Mouse (Mus musculus) forebrain, embryonic 13.5 days (tissue): ENCODE results near the gene Rilpl1. TPM values are rescaled to one million over a fixed set of nuclear protein-coding genes. Genes with fewer than 3 reads are reported as not detected.
A peak's percentile ranks its signal among the peaks of the same experiment; 100 is the strongest.

Experiments
- ATAC-seq: fragments of 200-750 bp; cut with Nextera tagmentation; 2 replicates; pipeline ENCODE4 v1.8.0; 2017
- H3K27ac ChIP-seq: fragments of 300-500 bp; sonication (generic); 2 replicates; pipeline ENCODE4 v1.5.1; 2015; ENCODE audit warnings: inconsistent platforms, mild to moderate bottlenecking, moderate library complexity
- H3K27me3 ChIP-seq: fragments of 300-500 bp; sonication (generic); 2 replicates; pipeline ENCODE4 v1.6.1; 2015; ENCODE audit warnings: mild to moderate bottlenecking, inconsistent platforms
- H3K36me3 ChIP-seq: fragments of 300-500 bp; sonication (generic); 2 replicates; pipeline ENCODE4 v1.6.1; 2015; ENCODE audit warnings: mild to moderate bottlenecking, inconsistent platforms; ENCODE audit not compliant: poor library complexity, severe bottlenecking
- H3K4me1 ChIP-seq: fragments of 300-500 bp; sonication (generic); 2 replicates; pipeline ENCODE4 v1.6.1; 2015; ENCODE audit warnings: inconsistent platforms
- H3K4me2 ChIP-seq: fragments of 300-500 bp; sonication (generic); 2 replicates; pipeline ENCODE4 v1.6.1; 2015; ENCODE audit warnings: inconsistent platforms, mild to moderate bottlenecking, moderate library complexity
- H3K4me3 ChIP-seq: fragments of 300-500 bp; sonication (generic); 2 replicates; pipeline ENCODE4 v1.5.1; 2015; ENCODE audit warnings: mild to moderate bottlenecking, inconsistent platforms
- H3K9ac ChIP-seq: fragments of 300-500 bp; sonication (generic); 2 replicates; pipeline ENCODE4 v1.6.1; 2015; ENCODE audit warnings: mild to moderate bottlenecking, inconsistent platforms
- H3K9me3 ChIP-seq: fragments of 300-500 bp; sonication (generic); replicated peaks from 2 replicates; pipeline ENCODE4 v1.6.1; 2016; ENCODE audit warnings: inconsistent platforms
- WGBS: fragments of 180-500 bp; shearing (Covaris S2); methylation state at CpG from one replicate; pipeline ENCODE4 v1.1.7; 2015; 5-methylcytosine and 5-hydroxymethylcytosine counted together
- polyA plus RNA-seq: library from polyadenylated mRNA; unstranded; fragments of >200 nt; fragmentation: Nextera tagmentation; extraction: Ambion mirVana; gene quantifications from 2 replicates; pipeline ENCODE4 v1.2.1, GENCODE M21; 2015

Gene Rilpl1
- polyA plus RNA-seq, 1 experiment from 2014 or later = 10.4 TPM

DNA sequence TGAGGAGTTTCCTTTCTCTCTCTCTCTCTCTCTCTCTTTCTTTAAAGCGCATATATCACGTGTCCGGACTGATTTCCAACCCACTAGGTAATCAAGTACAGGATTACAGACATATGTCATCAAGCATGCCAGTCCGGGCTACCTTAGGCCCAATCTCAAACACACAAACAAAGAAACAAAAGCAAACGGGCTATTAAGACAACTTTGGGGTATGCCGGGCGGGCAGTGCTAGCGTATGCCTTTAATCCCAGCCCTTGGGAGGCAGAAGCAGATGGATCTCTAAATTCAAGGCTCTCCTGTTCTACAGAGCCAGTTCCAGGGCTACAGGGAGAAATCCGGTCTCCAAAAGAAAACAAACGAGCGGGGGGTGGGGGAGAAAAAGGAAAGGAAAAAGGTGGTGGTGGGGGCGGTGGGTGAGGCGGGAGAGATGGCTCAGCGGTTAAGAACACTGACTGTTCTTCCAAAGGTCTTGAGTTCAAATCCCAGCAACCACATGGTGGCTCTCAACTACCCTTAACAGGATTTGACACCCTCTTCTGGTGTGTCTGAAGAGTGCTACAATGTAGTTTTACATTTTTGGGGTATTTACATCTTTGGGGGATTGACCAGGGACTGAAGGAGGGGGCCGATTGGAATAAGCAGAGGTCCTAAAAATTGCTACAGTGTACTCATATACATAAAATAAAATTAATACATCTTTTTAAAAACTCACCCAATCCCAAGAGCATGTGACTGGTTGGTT lies 47.4 kb downstream of the Rilpl1 start:
- no peak; the same call in none of the 2 replicates for ATAC-seq
- H3K27ac ChIP-seq = peak overlapping the region; percentile 98
- H3K36me3 ChIP-seq = 0 out of 2 replicates have a peak, but pooled peaks cover 5% of the 10 kb centered on the region
- 7% methylated on average over 15 of the region's 15 CpGs for WGBS
- H3K9ac ChIP-seq = peak overlapping the region; percentile 84
- peak overlapping the region; percentile 60 for H3K4me3 ChIP-seq
- peak overlapping the region; percentile 71 for H3K4me2 ChIP-seq
- H3K27me3 ChIP-seq = no peaks in the 10 kb centered on the region
- no peaks in the 10 kb centered on the region for H3K9me3 ChIP-seq
- peaks cover 17% of the 10 kb centered on the region for H3K4me1 ChIP-seq

DNA sequence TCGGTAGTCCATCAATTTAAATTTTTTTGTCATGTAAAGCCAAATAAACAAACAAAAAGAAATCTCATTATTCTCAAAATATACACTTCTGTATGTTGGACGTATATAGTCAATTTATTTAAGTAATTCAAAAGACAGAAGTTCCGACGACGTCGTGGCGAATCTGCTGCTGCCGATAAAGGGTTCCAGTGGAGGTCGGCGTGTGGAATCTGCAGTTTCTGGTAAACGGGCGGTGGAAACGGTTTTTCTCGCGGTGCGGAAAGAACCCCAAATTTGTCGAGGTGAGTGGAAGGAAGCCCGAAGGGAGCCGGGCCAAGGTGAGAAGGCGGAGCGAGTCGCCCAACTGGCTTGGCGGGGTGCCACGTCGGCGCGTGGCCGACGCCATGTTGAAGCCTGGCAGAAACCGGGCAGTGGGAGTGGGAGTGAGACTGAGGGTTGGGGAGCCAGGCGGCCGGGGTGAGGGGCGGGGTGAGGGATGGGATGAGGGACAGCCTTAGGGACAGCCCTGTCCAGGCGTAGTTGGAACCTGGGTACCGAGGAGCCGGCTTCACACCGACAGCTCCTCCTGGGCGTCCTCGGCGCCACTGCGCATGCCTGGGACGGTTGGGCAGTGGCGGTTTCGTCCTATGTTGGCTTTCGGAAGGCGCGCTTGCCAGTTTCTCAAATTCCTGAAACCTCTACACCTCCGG lies 48.1 kb downstream of the Rilpl1 start, which contains the start of gene Snrnp35:
Snrnp35 (plus strand) TSS at position 169 of the 689 bp plus-strand sequence.
- H3K27ac ChIP-seq = peak within 1 kb of the TSS; percentile 98
- 0 out of 2 replicates have a peak, but pooled peaks cover 5% of the 10 kb centered on the region for H3K36me3 ChIP-seq
- peak; percentile 95 for ATAC-seq
- WGBS = under 1% methylated on average over 48 of the region's 48 CpGs
- peaks cover 22% of the 10 kb centered on the region for H3K4me1 ChIP-seq
- no peaks in the 10 kb centered on the region for H3K27me3 ChIP-seq
- peak within 1 kb of the TSS; percentile 84 for H3K9ac ChIP-seq
- no peaks in the 10 kb centered on the region for H3K9me3 ChIP-seq
- peak within 1 kb of the TSS; percentile 60 for H3K4me3 ChIP-seq
- H3K4me2 ChIP-seq = peak within 1 kb of the TSS; percentile 71

GRCm38 (mm10) chr5:124482436-124482965 lies 48.7 kb downstream of the Rilpl1 start:
- Histone ChIP-seq H3K4me1 (peaks cover 25% of the 10 kb centered on the region), H3K4me3 (peak overlapping the region; percentile 60), H3K4me2 (peak overlapping the region; percentile 71), H3K9me3 (no peaks in the 10 kb centered on the region), H3K9ac (peak overlapping the region; percentile 84), H3K36me3 (0 out of 2 replicates have a peak, but pooled peaks cover 4% of the 10 kb centered on the region), H3K27me3 (no peaks in the 10 kb centered on the region), H3K27ac (peak overlapping the region; percentile 98)
- no peak for ATAC-seq
- 9% methylated on average over 13 of the region's 13 CpGs for WGBS

GRCm38 (mm10) chr5:124481714-124482113 lies 49.5 kb downstream of the Rilpl1 start:
- Histone ChIP-seq H3K27ac (no peak overlapping the region), H3K4me3 (no peak overlapping the region), H3K4me1 (peaks cover 32% of the 10 kb centered on the region), H3K27me3 (no peaks in the 10 kb centered on the region), H3K9ac (no peak overlapping the region), H3K9me3 (no peaks in the 10 kb centered on the region), H3K36me3 (no peaks in the 10 kb centered on the region), H3K4me2 (no peak overlapping the region)
- no peak for ATAC-seq
- 88% methylated on average over 4 of the region's 4 CpGs for WGBS

DNA sequence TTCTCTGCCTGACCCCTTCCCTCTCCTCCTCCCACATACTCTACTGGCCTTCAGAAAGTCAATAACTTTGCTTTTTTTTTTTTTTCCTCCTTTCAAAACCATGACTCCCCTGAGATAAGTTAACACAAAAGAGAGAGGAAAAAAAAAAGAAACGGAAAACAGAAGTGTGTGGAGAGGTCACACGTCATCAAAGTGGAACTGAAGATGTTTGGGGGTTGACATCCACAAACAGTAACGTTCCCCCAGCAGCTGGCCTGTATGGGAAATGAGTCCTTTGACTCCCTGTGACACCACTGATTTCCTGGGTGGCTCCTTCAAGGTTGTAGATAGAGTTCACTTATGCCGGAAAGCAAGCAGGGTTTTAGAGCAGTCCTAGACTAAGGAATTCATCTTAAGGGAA lies 51.1 kb downstream of the Rilpl1 start:
- WGBS = 78% methylated on average over 4 of the region's 4 CpGs

DNA sequence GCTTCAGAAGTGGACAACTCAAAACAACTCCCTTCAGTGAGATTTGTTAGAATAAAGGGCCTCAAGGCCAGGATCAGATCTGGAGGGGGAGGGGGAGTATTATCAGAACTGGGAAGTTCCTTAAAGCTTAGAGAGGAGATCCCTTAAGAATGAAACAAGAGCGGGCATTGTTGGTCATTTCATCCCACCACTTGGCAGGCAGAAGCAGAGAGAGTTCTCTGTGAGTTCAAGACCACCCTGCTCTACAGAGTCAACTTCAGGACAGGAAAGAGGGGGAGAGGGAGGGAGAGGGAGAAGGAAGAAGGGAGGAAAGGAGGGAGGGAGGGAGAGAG lies 52.4 kb downstream of the Rilpl1 start:
- WGBS = 72% methylated on average over 1 of the region's 1 CpGs
- Histone ChIP-seq H3K4me2 (peak overlapping the region; percentile 35; the same call in 1 of the 2 replicates), H3K27me3 (no peaks in the 10 kb centered on the region), H3K9ac (no peak overlapping the region), H3K4me1 (peaks cover 32% of the 10 kb centered on the region), H3K27ac (peak overlapping the region; percentile 40; the same call in 1 of the 2 replicates), H3K4me3 (no peak overlapping the region), H3K9me3 (no peaks in the 10 kb centered on the region), H3K36me3 (no peaks in the 10 kb centered on the region)
- no peak for ATAC-seq

More for the DNA sequence above, 51.1 kb downstream of the Rilpl1 start:
- H3K4me1 ChIP-seq = peaks cover 43% of the 10 kb centered on the region
- H3K9ac ChIP-seq = no peak overlapping the region
- no peaks in the 10 kb centered on the region for H3K36me3 ChIP-seq
- H3K27me3 ChIP-seq = no peaks in the 10 kb centered on the region
- H3K4me2 ChIP-seq = no peak overlapping the region
- H3K27ac ChIP-seq = no peak overlapping the region
- no peaks in the 10 kb centered on the region for H3K9me3 ChIP-seq
- H3K4me3 ChIP-seq = no peak overlapping the region
- ATAC-seq = no peak

DNA sequence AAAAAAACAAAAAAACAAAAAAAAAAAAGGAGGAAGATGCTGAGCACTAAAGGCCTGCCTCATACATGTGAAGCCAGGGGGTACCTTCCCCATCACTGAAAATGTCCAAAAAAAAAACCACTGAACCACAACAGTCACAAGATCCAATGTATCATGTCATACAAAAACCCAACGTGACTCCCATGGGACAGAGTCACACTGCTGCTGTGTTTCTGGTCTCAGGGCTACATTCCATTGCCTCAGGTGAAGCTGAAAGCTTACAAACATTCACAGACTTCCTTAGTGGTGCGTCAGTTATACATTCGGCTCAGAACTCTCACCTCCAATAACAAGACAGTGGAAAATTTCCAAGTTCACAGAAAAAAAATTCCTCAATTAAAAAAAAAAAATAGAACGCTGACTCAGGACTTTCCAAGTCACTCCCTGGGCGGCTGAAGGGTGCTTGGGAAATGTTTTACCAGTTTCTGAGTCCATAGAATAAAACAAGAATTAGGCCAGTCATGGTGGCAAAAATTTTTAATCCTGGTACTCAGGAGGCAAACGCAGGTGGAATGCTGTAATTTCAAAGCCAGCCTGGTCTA lies 60.5 kb downstream of the Rilpl1 start:
- WGBS = 87% methylated on average over 6 of the region's 6 CpGs
- Histone ChIP-seq H3K27me3 (no peaks in the 10 kb centered on the region), H3K36me3 (peaks cover 18% of the 10 kb centered on the region), H3K4me2 (no peak overlapping the region), H3K4me1 (peaks cover 6% of the 10 kb centered on the region; the same call in 1 of the 2 replicates), H3K9me3 (no peaks in the 10 kb centered on the region), H3K4me3 (no peak overlapping the region), H3K27ac (no peak overlapping the region), H3K9ac (no peak overlapping the region)
- no peak for ATAC-seq

DNA sequence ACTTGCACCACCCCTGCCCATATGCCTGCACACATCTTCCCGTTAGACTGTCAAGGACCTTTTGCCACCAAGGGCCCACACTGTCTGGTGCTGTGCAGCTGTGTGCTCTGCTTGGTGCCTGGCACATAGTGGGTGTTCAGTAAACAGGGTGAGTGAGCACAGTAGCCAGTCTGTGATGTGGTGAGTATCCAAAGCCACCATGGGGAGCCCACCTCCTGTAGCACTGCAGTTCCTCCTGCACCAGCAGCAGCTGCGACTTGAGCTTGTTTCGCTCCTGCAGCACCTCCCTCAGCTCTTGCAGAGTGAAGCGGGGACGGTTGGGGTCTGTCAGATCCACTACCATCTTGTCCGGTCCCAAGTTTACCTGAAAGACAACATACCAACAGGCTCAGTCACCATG lies 61.7 kb downstream of the Rilpl1 start:
- no peak overlapping the region for H3K9ac ChIP-seq

GRCm38 (mm10) chr5:124468365-124468764 lies 62.8 kb downstream of the Rilpl1 start:
- no peaks in the 10 kb centered on the region for H3K27me3 ChIP-seq
- H3K36me3 ChIP-seq = peaks cover 25% of the 10 kb centered on the region
- no peak overlapping the region for H3K4me3 ChIP-seq
- no peak overlapping the region for H3K4me2 ChIP-seq
- H3K9ac ChIP-seq = no peak overlapping the region
- no peaks in the 10 kb centered on the region for H3K4me1 ChIP-seq
- ATAC-seq = no peak
- no peak overlapping the region for H3K27ac ChIP-seq
- 89% methylated on average over 7 of the region's 7 CpGs for WGBS
- H3K9me3 ChIP-seq = no peaks in the 10 kb centered on the region

More for the DNA sequence above, 61.7 kb downstream of the Rilpl1 start:
- ATAC-seq = no peak
- H3K27me3 ChIP-seq = no peaks in the 10 kb centered on the region
- H3K4me3 ChIP-seq = no peak overlapping the region
- H3K4me1 ChIP-seq = no peaks in the 10 kb centered on the region
- whole genome bisulfite sequencing = 91% methylated on average over 6 of the region's 6 CpGs
- H3K36me3 ChIP-seq = peaks cover 18% of the 10 kb centered on the region
- H3K9me3 ChIP-seq = no peaks in the 10 kb centered on the region
- H3K4me2 ChIP-seq = no peak overlapping the region
- no peak overlapping the region for H3K27ac ChIP-seq

DNA sequence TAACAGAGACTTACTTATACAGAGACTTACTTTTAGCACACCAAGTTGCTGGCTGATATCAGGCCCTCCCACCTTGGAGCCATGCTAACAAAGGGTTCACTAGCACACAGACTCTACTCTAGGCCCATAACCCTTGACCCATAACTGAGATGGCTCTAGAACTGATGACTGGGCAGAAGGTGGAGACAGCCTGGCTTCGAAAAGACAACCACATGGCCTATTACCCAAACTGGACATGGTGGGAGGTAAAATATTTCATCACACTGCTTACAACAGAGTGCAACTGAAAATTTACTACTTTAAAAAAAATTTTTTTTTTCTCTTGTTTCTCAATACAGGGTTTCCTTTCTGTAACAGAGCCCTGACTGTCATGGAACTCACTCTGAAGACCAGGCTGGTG lies 63.4 kb downstream of the Rilpl1 start:
- no peaks in the 10 kb centered on the region for H3K9me3 ChIP-seq
- WGBS = 86% methylated on average over 1 of the region's 1 CpGs
- H3K4me3 ChIP-seq = no peak overlapping the region
- H3K27ac ChIP-seq = no peak overlapping the region
- no peaks in the 10 kb centered on the region for H3K27me3 ChIP-seq
- no peak for ATAC-seq
- H3K4me2 ChIP-seq = no peak overlapping the region
- H3K4me1 ChIP-seq = no peaks in the 10 kb centered on the region
- no peak overlapping the region for H3K9ac ChIP-seq
- peaks cover 31% of the 10 kb centered on the region for H3K36me3 ChIP-seq

GRCm38 (mm10) chr5:124464905-124465304 lies 66.3 kb downstream of the Rilpl1 start:
- H3K9me3 ChIP-seq = no peaks in the 10 kb centered on the region
- ATAC-seq = no peak
- no peaks in the 10 kb centered on the region for H3K4me1 ChIP-seq
- no peak overlapping the region for H3K9ac ChIP-seq
- H3K27me3 ChIP-seq = no peaks in the 10 kb centered on the region
- H3K36me3 ChIP-seq = peaks cover 56% of the 10 kb centered on the region
- no peak overlapping the region for H3K27ac ChIP-seq
- H3K4me2 ChIP-seq = no peak overlapping the region
- H3K4me3 ChIP-seq = no peak overlapping the region

DNA sequence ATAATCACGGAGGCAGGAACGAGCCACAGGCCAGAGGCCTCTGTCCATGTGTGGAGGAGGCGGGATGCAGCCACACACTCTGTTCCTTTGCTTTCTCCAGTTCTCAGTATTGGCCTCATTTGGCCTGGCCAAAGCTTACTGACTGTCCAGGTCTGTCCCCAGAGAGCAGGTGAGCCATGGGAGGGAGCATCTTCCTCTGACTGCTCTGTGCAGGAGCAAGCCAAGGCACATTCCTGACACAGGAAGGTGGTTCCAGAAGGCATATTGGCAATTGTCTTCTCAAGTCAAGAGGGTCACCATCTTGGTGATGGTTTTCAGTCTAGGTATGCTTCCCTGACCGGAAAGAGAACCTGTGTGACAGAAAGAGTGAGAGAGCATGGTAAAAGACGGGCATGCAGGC lies 67.7 kb downstream of the Rilpl1 start:
- H3K4me1 ChIP-seq = no peaks in the 10 kb centered on the region
- H3K36me3 ChIP-seq = peaks cover 59% of the 10 kb centered on the region
- H3K9me3 ChIP-seq = no peaks in the 10 kb centered on the region
- no peak overlapping the region for H3K27ac ChIP-seq
- H3K27me3 ChIP-seq = no peaks in the 10 kb centered on the region
- H3K4me3 ChIP-seq = no peak overlapping the region
- 84% methylated on average over 5 of the region's 5 CpGs for WGBS
- ATAC-seq = no peak
- H3K9ac ChIP-seq = no peak overlapping the region
- H3K4me2 ChIP-seq = no peak overlapping the region
